Mouse (Mus musculus) embryonic facial prominence, embryonic 11.5 days (tissue): ENCODE results near the gene Thtpa. TPM values are rescaled to one million over a fixed set of nuclear protein-coding genes. Genes with fewer than 3 reads are reported as not detected.
A peak's percentile ranks its signal among the peaks of the same experiment; 100 is the strongest.

ENCODE experiments used
- ATAC-seq: fragments of 200-750 bp; cut with Nextera tagmentation; replicated peaks from 2 replicates; pipeline ENCODE4 v1.8.0; 2017; ENCODE audit warnings: low read depth; ENCODE audit not compliant: insufficient number of reproducible peaks, low FRiP score, low TSS enrichment
- DNase-seq: peaks from one replicate; pipeline ENCODE4 v3.0.0-alpha.2; 2015; ENCODE audit warnings: low spot score
- H3K27ac ChIP-seq: fragments of 300-500 bp; sonication (generic); replicated peaks from 2 replicates; pipeline ENCODE4 v1.5.1; 2014; ENCODE audit warnings: mild to moderate bottlenecking, low read depth, low read length, control low read depth
- H3K27me3 ChIP-seq: fragments of 300-500 bp; sonication (generic); 2 replicates; pipeline ENCODE4 v1.6.1; 2014; ENCODE audit warnings: mild to moderate bottlenecking, low read length, moderate library complexity, mixed read lengths; ENCODE audit not compliant: control insufficient read depth, insufficient read depth
- H3K36me3 ChIP-seq: fragments of 300-500 bp; sonication (generic); replicated peaks from 2 replicates; pipeline ENCODE4 v1.6.1; 2014; ENCODE audit warnings: low read depth, mild to moderate bottlenecking, low read length, moderate library complexity, mixed read lengths; ENCODE audit not compliant: control insufficient read depth, insufficient read depth
- H3K4me1 ChIP-seq: fragments of 300-500 bp; sonication (generic); 2 replicates; pipeline ENCODE4 v1.6.1; 2014; ENCODE audit warnings: low read length, mixed read lengths; ENCODE audit not compliant: control insufficient read depth, insufficient read depth
- H3K4me2 ChIP-seq: fragments of 300-500 bp; sonication (generic); 2 replicates; pipeline ENCODE4 v1.6.1; 2014; ENCODE audit warnings: low read depth, mild to moderate bottlenecking, control low read depth, low read length, moderate library complexity
- H3K4me3 ChIP-seq: fragments of 300-500 bp; sonication (generic); 2 replicates; pipeline ENCODE4 v1.5.1; 2014; ENCODE audit warnings: low read depth, low read length, control low read depth
- H3K9ac ChIP-seq: fragments of 300-500 bp; sonication (generic); replicated peaks from 2 replicates; pipeline ENCODE4 v1.6.1; 2014; ENCODE audit warnings: mild to moderate bottlenecking, control low read depth, low read length
- H3K9me3 ChIP-seq: fragments of 300-500 bp; sonication (generic); replicated peaks from 2 replicates; pipeline ENCODE4 v1.6.1; 2016; ENCODE audit warnings: mild to moderate bottlenecking, low read length, inconsistent platforms, mixed read lengths; ENCODE audit not compliant: control insufficient read depth
- WGBS: fragments of 180-500 bp; shearing (Covaris S2); extraction: QIAGEN DNeasy Blood & Tissue Kit; methylation state at CpG from one replicate; pipeline ENCODE4 v1.1.7; 2014; 5-methylcytosine and 5-hydroxymethylcytosine counted together
- polyA plus RNA-seq: library from polyadenylated mRNA; unstranded; fragments of >200 nt; fragmentation: Nextera tagmentation; extraction: Ambion mirVana; gene quantifications from 2 replicates; pipeline ENCODE4 v1.2.1, GENCODE M21; 2014

Gene Thtpa
- polyA plus RNA-seq, 1 experiment from 2014 or later: 19.0 TPM

GRCm38 (mm10) chr14:55118852-55119251 lies 24.3 kb downstream of the Thtpa start:
- DNase-seq (no peak), ATAC-seq (no peak)
- Histone ChIP-seq H3K4me3 (no peak overlapping the region), H3K4me2 (no peak overlapping the region), H3K9ac (no peak overlapping the region), H3K4me1 (peaks cover 3% of the 10 kb centered on the region), H3K27ac (no peak overlapping the region), H3K9me3 (no peaks in the 10 kb centered on the region), H3K36me3 (no peaks in the 10 kb centered on the region), H3K27me3 (peaks cover 26% of the 10 kb centered on the region)
- 85% methylated on average over 4 of the region's 4 CpGs for WGBS

GRCm38 (mm10) chr14:55119421-55120134 lies 25.0 kb downstream of the Thtpa start:
- 79% methylated on average over 4 of the region's 4 CpGs for WGBS
- Histone ChIP-seq H3K9ac (no peak overlapping the region), H3K4me3 (no peak overlapping the region), H3K36me3 (no peaks in the 10 kb centered on the region), H3K9me3 (no peaks in the 10 kb centered on the region), H3K4me1 (peaks cover 3% of the 10 kb centered on the region), H3K4me2 (no peak overlapping the region), H3K27ac (no peak overlapping the region), H3K27me3 (peaks cover 19% of the 10 kb centered on the region)
- ATAC-seq: no peak
- DNase-seq: no peak

- DNase-seq (peak; percentile 86), ATAC-seq (peak; percentile 83; the same call in 1 of the 2 replicates)
- peaks cover 4% of the 10 kb centered on the region for H3K27me3 ChIP-seq
- no peaks in the 10 kb centered on the region for H3K36me3 ChIP-seq
- no peaks in the 10 kb centered on the region for H3K9me3 ChIP-seq
- H3K4me2 ChIP-seq: no peak overlapping the region; the same call in 1 of the 2 replicates
- H3K4me3 ChIP-seq: no peak overlapping the region
- WGBS: 7% methylated on average over 5 of the region's 5 CpGs
- H3K27ac ChIP-seq: no peak overlapping the region
- H3K9ac ChIP-seq: no peak overlapping the region
- no peaks in the 10 kb centered on the region for H3K4me1 ChIP-seq
Measured at GRCm38 (mm10) chr14:55121947-55122346, 27.4 kb downstream of the Thtpa start.

- 46% methylated on average over 8 of the region's 8 CpGs for WGBS
- H3K4me2 ChIP-seq: no peak overlapping the region
- no peaks in the 10 kb centered on the region for H3K9me3 ChIP-seq
- H3K9ac ChIP-seq: no peak overlapping the region
- no peak overlapping the region for H3K4me3 ChIP-seq
- no peaks in the 10 kb centered on the region for H3K4me1 ChIP-seq
- no peaks in the 10 kb centered on the region for H3K36me3 ChIP-seq
- ATAC-seq (no peak), DNase-seq (no peak)
- H3K27me3 ChIP-seq: peaks cover under 1% of the 10 kb centered on the region; the same call in 1 of the 2 replicates
- no peak overlapping the region for H3K27ac ChIP-seq
Measured at GRCm38 (mm10) chr14:55122359-55122758, 27.8 kb downstream of the Thtpa start.

- Histone ChIP-seq H3K27ac (no peak overlapping the region), H3K36me3 (no peaks in the 10 kb centered on the region), H3K9me3 (no peaks in the 10 kb centered on the region), H3K27me3 (no peaks in the 10 kb centered on the region), H3K4me3 (no peak overlapping the region), H3K9ac (no peak overlapping the region), H3K4me2 (no peak overlapping the region), H3K4me1 (no peaks in the 10 kb centered on the region)
- no peak for DNase-seq
- no peak for ATAC-seq
- 80% methylated on average over 5 of the region's 5 CpGs for WGBS
Measured at GRCm38 (mm10) chr14:55125711-55126110, 31.1 kb downstream of the Thtpa start.

- Histone ChIP-seq H3K4me1 (no peaks in the 10 kb centered on the region), H3K36me3 (no peaks in the 10 kb centered on the region), H3K27ac (no peak overlapping the region), H3K4me3 (no peak overlapping the region), H3K4me2 (no peak overlapping the region), H3K9me3 (no peaks in the 10 kb centered on the region), H3K27me3 (no peaks in the 10 kb centered on the region), H3K9ac (no peak overlapping the region)
- 80% methylated on average over 7 of the region's 7 CpGs for WGBS
- ATAC-seq (no peak), DNase-seq (no peak)
Measured at GRCm38 (mm10) chr14:55126521-55126920, 31.9 kb downstream of the Thtpa start.

GRCm38 (mm10) chr14:55135676-55136075 lies 41.1 kb downstream of the Thtpa start:
- ATAC-seq (no peak), DNase-seq (no peak)
- H3K4me3 ChIP-seq: no peak overlapping the region
- no peak overlapping the region for H3K27ac ChIP-seq
- no peaks in the 10 kb centered on the region for H3K36me3 ChIP-seq
- no peaks in the 10 kb centered on the region for H3K27me3 ChIP-seq
- 71% methylated on average over 8 of the region's 8 CpGs for WGBS
- no peaks in the 10 kb centered on the region for H3K9me3 ChIP-seq
- no peak overlapping the region for H3K9ac ChIP-seq
- no peak overlapping the region for H3K4me2 ChIP-seq
- H3K4me1 ChIP-seq: no peaks in the 10 kb centered on the region

GRCm38 (mm10) chr14:55139313-55139712 lies 44.7 kb downstream of the Thtpa start:
- 46% methylated on average over 7 of the region's 7 CpGs for WGBS
- DNase-seq (no peak), ATAC-seq (no peak)
- no peaks in the 10 kb centered on the region for H3K9me3 ChIP-seq
- no peak overlapping the region for H3K4me2 ChIP-seq
- H3K4me1 ChIP-seq: no peaks in the 10 kb centered on the region
- H3K4me3 ChIP-seq: no peak overlapping the region
- H3K27ac ChIP-seq: no peak overlapping the region
- no peaks in the 10 kb centered on the region for H3K36me3 ChIP-seq
- H3K27me3 ChIP-seq: no peaks in the 10 kb centered on the region
- H3K9ac ChIP-seq: no peak overlapping the region
